Mouse (Mus musculus) B cell, adult 62 days (primary cell): ENCODE data around the gene Extl2. TPM values are rescaled to one million over a fixed set of nuclear protein-coding genes. Genes with fewer than 3 reads are reported as not detected.

ENCODE experiments used
- total RNA-seq: library from RNA; stranded (reverse); gene quantifications from 4 replicates; pipeline ENCODE4 v1.2.4, GENCODE M21; 2023

Gene Extl2
- 2.5 to 13.5 TPM (median 3.2 TPM) in 4 replicates for total RNA-seq

GRCm38 (mm10) chr3:116006978-116007940, at the start of gene Extl2, which contains the start of gene Slc30a7:
Gene Extl2, plus strand, starts transcription at chr3:116007462.
Gene Slc30a7, minus strand, starts transcription at chr3:116007406.

Other genes starting within 250 kb of the Extl2 start
- 56.2 to 58.6 TPM (median 56.9 TPM) in 4 replicates for gene Dph5, start 119.6 kb upstream of the Extl2 start, total RNA-seq
- gene Slc30a7, start 56 bp upstream of the Extl2 start, total RNA-seq: 22.3 to 30.2 TPM (median 27.0 TPM) in 4 replicates
- 5.3 to 12.8 TPM (median 7.8 TPM) in 4 replicates for gene Vcam1, start 122.2 kb downstream of the Extl2 start, total RNA-seq
- gene Gpr88, start 246.0 kb downstream of the Extl2 start, total RNA-seq: not detected in 4 replicates